Comparison of ENCODE assay signal across 8 mouse cellular contexts in genomic region chr11:60726601-60727391, GRCm38 (mm10). TPM values are rescaled to one million over a fixed set of nuclear protein-coding genes. Genes with fewer than 3 reads are reported as not detected.
DNase-seq lines count a peak whose midpoint lies in the region; ATAC-seq and TF ChIP-seq lines count a peak whose summit lies in the region.

TSS of gene Flii (minus strand) at chr11:60727263.

- no peak for TF ChIP-seq CTCF in cortical plate, adult 2 months (IDR thresholded peaks at IDR 0.05; ENCODE audit: extremely low read depth, insufficient read depth, low read length)

- intact Hi-C loops in left cerebral cortex, postnatal 14 days (cut with DNase I): no loop called here

- peak; percentile 53 for ATAC-seq in megakaryocyte-erythroid progenitor cell, adult 5-6 weeks (replicated peaks; ENCODE audit: low FRiP score, low TSS enrichment, poor library complexity, severe bottlenecking)

- peak; percentile 75 for DNase-seq in adipocyte (ENCODE audit: low spot score)
- peak; percentile 86 for DNase-seq in gastrocnemius, postnatal 10 days
- peak; percentile 89 for DNase-seq in induced T-regulatory cell, adult 2 months (ENCODE audit: low read depth)
- peak in 1 of 2 experiments; percentile 76 for DNase-seq in left cerebral cortex, postnatal 14 days (ENCODE audit: low spot score in 2 of 2)
- DNase-seq in right cerebral cortex, postnatal 25 days: peak; percentile 83
- DNase-seq in urinary bladder, postnatal 4 days (ENCODE audit: low spot score in 2 of 2): peak; percentile 81 to 84

- peak within 1 kb of the TSS; percentile 71 for H3K4me3 ChIP-seq in cortical plate, adult 2 months (ENCODE audit: insufficient read depth, low read length)

- H3K27ac ChIP-seq in cortical plate, adult 2 months (ENCODE audit: insufficient read depth, low read length): peak within 1 kb of the TSS; percentile 30

- TF ChIP-seq POLR2A in cortical plate, adult 2 months (IDR thresholded peaks at IDR 0.05; ENCODE audit: extremely low read depth, insufficient read depth, low read length): 0 out of 2 replicates have a peak, but pooled peaks have one; percentile 31

- peaks cover 4% of the 10 kb centered on the region; the same call in 1 of the 2 replicates for H3K4me1 ChIP-seq in cortical plate, adult 2 months (ENCODE audit: control insufficient read depth, insufficient read depth, low read length)

RNA-seq across cellular contexts. Expression of gene Flii, which starts in this region (rescaled TPM):
- 115 and 122 TPM in 2 replicates for polyA plus RNA-seq in cortical plate, adult 2 months (2012; rRNA removed)
- 10 to 100 TPM; 88.9 to 89.0 TPM for total RNA-seq in gastrocnemius, postnatal 10 days (2021)
- 10 to 100 TPM; 42.9 to 49.3 TPM for total RNA-seq in left cerebral cortex, postnatal 14 days (2021)
- total RNA-seq in megakaryocyte-erythroid progenitor cell, adult 5-6 weeks (2014; fragmentation: Nextera tagmentation): 61.3 and 78.4 TPM in 2 replicates
- total RNA-seq in megakaryocyte-erythroid progenitor cell, adult 5-6 weeks (2017): 85.0 and 105 TPM in 2 replicates
